11 mouse cellular contexts compared by ENCODE assay signal in the genomic region with DNA sequence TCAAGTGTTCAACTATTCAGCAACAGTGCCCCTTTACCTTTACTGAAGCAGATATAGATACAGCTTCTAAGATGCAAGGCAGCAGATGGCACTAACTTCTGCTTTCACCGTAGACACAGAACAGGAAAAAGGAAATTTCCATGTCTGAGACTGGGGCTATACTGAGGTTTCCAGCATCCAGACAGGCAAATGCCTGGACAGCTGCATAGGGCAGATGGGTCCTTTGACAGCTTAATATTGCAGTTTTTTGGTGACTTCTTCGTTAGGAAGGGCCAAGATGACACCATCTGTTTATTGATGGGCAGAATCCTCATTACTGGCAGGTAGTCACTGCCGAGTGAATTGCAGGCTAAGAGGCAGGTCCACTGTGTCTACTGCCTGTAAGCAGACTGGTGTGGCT.
DNase-seq lines count a peak whose midpoint lies in the region; ATAC-seq lines count a peak whose summit lies in the region.
"Had no signal": no experiment of that assay in that cellular context is flagged by ENCODE, and none has a peak within 500 bp of the region (broad histone marks: within the 10 kb centered on the region; RNA-seq: fewer than 3 reads in every experiment).

No protein-coding gene starts in this region.

- H3K4me1 ChIP-seq in hindbrain, embryonic 14.5 days (replicated peaks; ENCODE audit: control insufficient read depth, insufficient read depth, low read length): peaks cover 15% of the 10 kb centered on the region; the same call in 1 of the 2 replicates
- H3K4me1 ChIP-seq in hindbrain, embryonic 12.5 days: 0 out of 2 replicates have a peak, but pooled peaks cover 6% of the 10 kb centered on the region
- H3K4me1 ChIP-seq in hindbrain, embryonic 16.5 days (ENCODE audit: control insufficient read depth, insufficient read depth, low read depth, low read length): peaks cover 12% of the 10 kb centered on the region

- no peak for ATAC-seq in hindbrain, embryonic 14.5 days (ENCODE audit: low FRiP score)
- ATAC-seq in hindbrain, embryonic 12.5 days (ENCODE audit: low FRiP score): no peak
- ATAC-seq in hindbrain, embryonic 16.5 days: 0 out of 2 replicates have a peak, but pooled peaks have one; percentile 20
- no peak for ATAC-seq in erythroid progenitor cell, adult 5-6 weeks (replicated peaks; ENCODE audit: low FRiP score, poor library complexity, severe bottlenecking)
- ATAC-seq: CD4-positive, CD25-positive, alpha-beta regulatory T cell, adult 4 months had no signal

- 47% methylated on average over 3 of the region's 3 CpGs for WGBS in hindbrain, embryonic 14.5 days
- WGBS in hindbrain, embryonic 12.5 days: 54% methylated on average over 3 of the region's 3 CpGs
- WGBS in hindbrain, embryonic 16.5 days: 31% methylated on average over 3 of the region's 3 CpGs

- H3K4me3 ChIP-seq in hindbrain, embryonic 14.5 days (replicated peaks; ENCODE audit: low read length): no peak overlapping the region
- H3K4me3 ChIP-seq in hindbrain, embryonic 12.5 days: no peak overlapping the region
- no peak overlapping the region for H3K4me3 ChIP-seq in hindbrain, embryonic 16.5 days (ENCODE audit: low read length)

- no peak for DNase-seq in hindbrain, embryonic 14.5 days (ENCODE audit: low spot score)
- DNase-seq in B cell, adult 2 months: peak; percentile 34 to 35
- DNase-seq in cerebellum, adult 8-10 months: peak; percentile 39
- DNase-seq in urinary bladder, postnatal 10 days (ENCODE audit: low spot score): no peak
- DNase-seq in kidney, adult 9 months: no peak
- DNase-seq: liver; right cerebral cortex, postnatal 25 days had no signal

- no peaks in the 10 kb centered on the region for H3K27me3 ChIP-seq in hindbrain, embryonic 14.5 days (ENCODE audit: control insufficient read depth, insufficient read depth, low read length)
- no peaks in the 10 kb centered on the region for H3K27me3 ChIP-seq in hindbrain, embryonic 12.5 days
- no peaks in the 10 kb centered on the region for H3K27me3 ChIP-seq in hindbrain, embryonic 16.5 days (replicated peaks; ENCODE audit: control insufficient read depth, insufficient read depth, low read length)

- 0 out of 2 replicates have a peak overlapping the region, but pooled peaks have one; percentile 21 for H3K27ac ChIP-seq in hindbrain, embryonic 14.5 days
- no peak overlapping the region for H3K27ac ChIP-seq in hindbrain, embryonic 12.5 days
- H3K27ac ChIP-seq in hindbrain, embryonic 16.5 days (ENCODE audit: low read depth, low read length): peak overlapping the region; percentile 59; the same call in 1 of the 2 replicates

- no peak overlapping the region for H3K9ac ChIP-seq in hindbrain, embryonic 14.5 days
- H3K9ac ChIP-seq in hindbrain, embryonic 12.5 days: no peak overlapping the region
- no peak overlapping the region for H3K9ac ChIP-seq in hindbrain, embryonic 16.5 days (ENCODE audit: low read depth, low read length)

- H3K4me2 ChIP-seq in hindbrain, embryonic 14.5 days (replicated peaks): no peak overlapping the region
- no peak overlapping the region for H3K4me2 ChIP-seq in hindbrain, embryonic 12.5 days (replicated peaks)
- H3K4me2 ChIP-seq in hindbrain, embryonic 16.5 days (ENCODE audit: low read length): no peak overlapping the region

- no peaks in the 10 kb centered on the region for H3K9me3 ChIP-seq in hindbrain, embryonic 14.5 days (ENCODE audit: control insufficient read depth, low read length)
- no peaks in the 10 kb centered on the region for H3K9me3 ChIP-seq in hindbrain, embryonic 12.5 days (replicated peaks)
- no peaks in the 10 kb centered on the region for H3K9me3 ChIP-seq in hindbrain, embryonic 16.5 days (ENCODE audit: control insufficient read depth, low read length)

- no peaks in the 10 kb centered on the region for H3K36me3 ChIP-seq in hindbrain, embryonic 14.5 days (replicated peaks; ENCODE audit: control insufficient read depth, insufficient read depth)
- no peaks in the 10 kb centered on the region for H3K36me3 ChIP-seq in hindbrain, embryonic 12.5 days
- H3K36me3 ChIP-seq in hindbrain, embryonic 16.5 days (ENCODE audit: control insufficient read depth, insufficient read depth, low read length): no peaks in the 10 kb centered on the region

Comparison
In these comparisons a context has a peak if more than half of its experiments do, and no peak if none do; other contexts are left out.
1. DNase-seq: peak in B cell, adult 2 months (2 of 2) and cerebellum, adult 8-10 months (single experiment); none in hindbrain, embryonic 14.5 days (single experiment), urinary bladder, postnatal 10 days (single experiment) and kidney, adult 9 months (single experiment).